Mouse (Mus musculus): ENCODE data around the gene Pum1.

GRCm38 (mm10) chr4:130779037-130779436 is 115.9 kb downstream of the Pum1 start:
- no peak for TF ChIP-seq CTCF (IDR thresholded peaks at IDR 0.05; ENCODE audit: control insufficient read depth, insufficient read depth, low read length)
- no peak for TF ChIP-seq POLR2A (IDR thresholded peaks at IDR 0.05; ENCODE audit: borderline replicate concordance, control insufficient read depth, low read depth, low read length)
